Mouse (Mus musculus): ENCODE data around the gene Tmem39b. TPM values are rescaled to one million over a fixed set of nuclear protein-coding genes. Genes with fewer than 3 reads are reported as not detected.
A peak's percentile ranks its signal among the peaks of the same experiment; 100 is the strongest.

The Tmem39b gene
- polyA plus RNA-seq, 1 experiment: 51.4 TPM

DNA sequence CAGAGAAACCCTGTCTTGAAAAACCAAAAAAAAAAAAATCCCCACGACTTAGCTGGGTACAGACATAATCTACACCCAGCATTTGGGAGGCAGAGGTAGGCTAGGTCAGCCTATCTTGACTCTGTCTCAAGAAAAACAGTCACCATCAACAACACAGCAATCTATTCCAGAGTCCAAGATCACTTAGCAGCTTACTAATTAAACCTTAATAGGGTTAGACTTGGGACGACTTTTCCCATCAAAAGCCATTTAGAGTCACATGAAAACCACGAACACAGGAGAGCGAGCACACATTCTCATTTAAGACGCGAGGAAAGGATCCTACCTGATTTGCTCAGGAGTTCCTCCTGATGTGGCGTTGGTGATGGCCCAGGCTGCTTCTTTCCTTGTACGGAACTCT, 46.3 kb downstream of the Tmem39b start:
- TF ChIP-seq FLI1 (IDR thresholded peaks at IDR 0.05; ENCODE audit: low read length): no peak
- TF ChIP-seq GATA1 (IDR thresholded peaks at IDR 0.05; ENCODE audit: borderline replicate concordance, low read length): no peak
- Histone ChIP-seq H3K36me3 (replicated peaks; ENCODE audit: low read length) (peaks cover 97% of the 10 kb centered on the region), H3K9me3 (no peaks in the 10 kb centered on the region), H3K4me1 (peaks cover 22% of the 10 kb centered on the region), H3K4me3 (replicated peaks) (no peak overlapping the region), H3K27me3 (replicated peaks) (no peaks in the 10 kb centered on the region)

DNA sequence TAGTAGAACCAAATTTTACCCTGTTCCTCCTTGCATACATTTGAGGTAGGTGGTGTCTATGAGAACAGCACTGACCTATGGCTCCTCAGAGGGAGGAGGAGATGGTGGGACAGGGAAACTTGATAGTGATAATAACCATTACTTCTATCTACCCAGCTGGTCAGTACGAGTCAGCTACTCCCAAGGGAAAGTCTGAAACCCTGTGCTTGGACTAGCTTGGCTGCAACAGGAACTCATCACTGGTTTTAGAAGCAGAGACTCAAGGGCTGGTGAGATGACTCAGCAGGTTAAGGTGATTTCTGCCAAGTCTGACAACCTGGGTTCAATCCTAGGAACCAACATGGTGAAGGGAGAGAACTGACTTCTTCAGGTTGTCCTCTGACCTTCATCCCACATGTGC, 48.0 kb downstream of the Tmem39b start:
- H3K4me1 ChIP-seq: peaks cover 27% of the 10 kb centered on the region
- H3K9me3 ChIP-seq: no peaks in the 10 kb centered on the region
- no peak for TF ChIP-seq FLI1 (IDR thresholded peaks at IDR 0.05; ENCODE audit: low read length)
- H3K4me3 ChIP-seq (replicated peaks): no peak overlapping the region
- no peaks in the 10 kb centered on the region for H3K27me3 ChIP-seq (replicated peaks)
- peaks cover 97% of the 10 kb centered on the region for H3K36me3 ChIP-seq (replicated peaks; ENCODE audit: low read length)

DNA sequence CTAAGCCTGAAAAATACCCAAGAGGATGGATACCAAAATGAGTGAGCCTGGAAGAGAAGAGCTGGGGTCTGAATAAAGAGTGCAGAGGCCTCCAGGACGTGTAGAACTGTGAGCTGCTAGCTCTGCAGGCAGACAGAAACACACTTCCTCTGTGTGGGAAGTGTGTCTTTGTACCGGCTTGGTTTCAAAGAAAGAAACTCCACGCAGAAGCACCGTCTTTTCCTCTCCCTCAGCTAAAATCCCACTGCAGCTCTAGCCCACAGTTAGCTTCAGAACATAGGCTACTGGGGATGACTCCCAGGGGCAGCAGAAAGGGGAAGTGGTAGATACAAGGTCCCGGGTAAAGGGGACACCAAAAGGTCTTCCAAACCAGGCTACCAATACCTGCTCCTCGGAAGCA, 51.4 kb downstream of the Tmem39b start:
- no peak overlapping the region for H3K4me3 ChIP-seq (replicated peaks)
- H3K4me1 ChIP-seq: peaks cover 26% of the 10 kb centered on the region
- TF ChIP-seq FLI1 (IDR thresholded peaks at IDR 0.05; ENCODE audit: low read length) (no peak), GATA1 (IDR thresholded peaks at IDR 0.05; ENCODE audit: borderline replicate concordance, low read length) (no peak)
- peaks cover 72% of the 10 kb centered on the region for H3K36me3 ChIP-seq (replicated peaks; ENCODE audit: low read length)
- no peaks in the 10 kb centered on the region for H3K27me3 ChIP-seq (replicated peaks)
- H3K9me3 ChIP-seq: no peaks in the 10 kb centered on the region

DNA sequence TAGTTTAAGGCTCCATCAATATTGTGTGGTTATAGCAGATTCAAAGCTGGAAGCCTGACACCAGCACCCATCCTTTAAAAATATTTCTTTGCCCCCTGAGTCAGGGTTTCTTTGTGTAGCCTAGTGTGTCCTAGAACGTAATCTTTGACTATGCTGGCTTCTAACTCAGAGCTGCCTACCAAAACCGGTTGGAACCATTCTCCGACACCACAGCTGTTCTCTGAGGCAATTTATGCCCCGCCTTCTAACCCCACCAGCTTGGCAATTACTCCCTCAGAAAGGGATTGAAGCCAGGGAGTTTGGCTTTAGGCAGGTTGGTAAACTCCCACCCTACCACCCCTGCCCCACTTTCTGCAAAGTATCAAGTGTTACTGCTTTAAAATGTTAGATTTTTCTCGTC, 54.9 kb downstream of the Tmem39b start:
- H3K4me1 ChIP-seq: peaks cover 48% of the 10 kb centered on the region
- TF ChIP-seq FLI1 (IDR thresholded peaks at IDR 0.05; ENCODE audit: low read length): no peak
- TF ChIP-seq GATA1 (IDR thresholded peaks at IDR 0.05; ENCODE audit: borderline replicate concordance, low read length): no peak
- H3K9me3 ChIP-seq: no peaks in the 10 kb centered on the region
- H3K4me3 ChIP-seq (replicated peaks): peak overlapping the region; percentile 95
- no peaks in the 10 kb centered on the region for H3K27me3 ChIP-seq (replicated peaks)
- peaks cover 62% of the 10 kb centered on the region for H3K36me3 ChIP-seq (replicated peaks; ENCODE audit: low read length)

DNA sequence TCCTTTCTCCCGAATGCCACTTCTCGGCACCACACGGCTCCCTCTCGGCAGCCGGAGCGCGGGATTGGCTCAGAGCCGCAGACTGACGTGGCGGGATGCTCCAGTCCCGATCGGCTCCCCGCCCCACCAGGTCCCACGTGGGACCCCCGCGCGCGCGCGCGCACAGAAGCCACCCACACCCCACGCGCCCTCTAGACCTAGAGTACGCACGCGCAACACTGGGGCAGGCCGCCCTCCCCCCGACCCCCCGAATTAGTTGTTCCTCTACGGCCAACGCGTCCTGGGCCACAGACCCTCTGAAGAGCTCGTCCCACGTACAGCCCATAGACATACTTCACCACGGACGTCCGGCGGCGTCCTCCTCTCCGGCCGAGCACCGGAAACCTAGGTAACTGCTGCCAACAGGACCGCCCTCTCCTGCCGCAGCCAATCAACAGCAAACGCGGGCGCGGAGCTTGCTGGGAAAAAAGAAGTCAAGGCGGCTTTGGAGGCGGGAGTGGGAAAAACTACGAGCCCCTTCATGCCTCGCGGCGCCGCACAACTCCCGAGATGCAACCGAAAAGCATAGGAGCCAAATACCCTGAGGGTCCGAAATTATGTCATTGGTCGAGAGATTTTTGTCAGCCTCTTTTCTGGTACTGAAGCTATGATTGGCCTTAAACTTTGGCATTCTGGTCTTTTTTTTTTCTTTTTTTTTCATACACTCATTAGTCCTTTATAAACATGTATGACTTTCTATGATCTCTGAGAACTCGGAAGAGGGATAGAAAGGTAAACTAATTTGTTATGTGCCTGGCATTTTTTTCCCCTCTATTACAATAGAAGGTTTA, 55.8 kb downstream of the Tmem39b start, which contains the start of gene Txlna:
TSS of gene Txlna (minus strand) at position 428 of the 830 bp plus-strand sequence.
- Histone ChIP-seq H3K4me1 (peaks cover 46% of the 10 kb centered on the region), H3K4me3 (replicated peaks) (peak within 1 kb of the TSS; percentile 95), H3K27me3 (replicated peaks) (no peaks in the 10 kb centered on the region), H3K9me3 (no peaks in the 10 kb centered on the region), H3K36me3 (replicated peaks; ENCODE audit: low read length) (peaks cover 62% of the 10 kb centered on the region)
- TF ChIP-seq FLI1 (IDR thresholded peaks at IDR 0.05; ENCODE audit: low read length) (no peak), GATA1 (IDR thresholded peaks at IDR 0.05; ENCODE audit: borderline replicate concordance, low read length) (no peak)

DNA sequence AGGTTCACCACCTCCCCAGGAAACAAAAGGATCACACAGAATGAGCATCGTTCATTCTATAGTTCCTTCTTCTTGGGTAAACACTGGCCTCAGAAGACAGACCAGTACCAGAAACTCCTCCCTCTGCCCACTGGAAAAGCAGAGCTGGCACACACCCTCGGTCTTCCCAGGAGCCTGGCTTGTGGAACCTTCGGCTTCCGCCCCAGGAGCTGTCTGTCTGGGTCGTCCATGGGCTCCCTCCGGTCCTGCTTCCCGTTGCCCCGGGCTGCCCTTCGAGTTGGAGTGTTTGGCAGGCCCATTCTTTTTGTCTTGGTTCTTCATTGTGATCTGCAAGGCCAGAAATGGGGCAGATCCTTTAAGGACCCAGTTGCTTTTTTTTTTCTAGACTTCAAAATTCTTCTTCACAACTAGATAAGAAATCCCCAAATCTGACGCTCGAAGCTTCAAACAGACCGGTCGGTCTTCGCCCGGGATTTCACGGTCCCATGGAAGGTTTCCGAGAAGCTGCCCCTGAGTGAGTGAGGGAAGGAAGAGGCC, 56.5 kb downstream of the Tmem39b start:
- Histone ChIP-seq H3K4me3 (replicated peaks) (peak overlapping the region; percentile 95), H3K36me3 (replicated peaks; ENCODE audit: low read length) (peaks cover 61% of the 10 kb centered on the region), H3K4me1 (peaks cover 39% of the 10 kb centered on the region), H3K9me3 (no peaks in the 10 kb centered on the region), H3K27me3 (replicated peaks) (no peaks in the 10 kb centered on the region)
- TF ChIP-seq FLI1 (IDR thresholded peaks at IDR 0.05; ENCODE audit: low read length) (no peak), GATA1 (IDR thresholded peaks at IDR 0.05; ENCODE audit: borderline replicate concordance, low read length) (no peak)

DNA sequence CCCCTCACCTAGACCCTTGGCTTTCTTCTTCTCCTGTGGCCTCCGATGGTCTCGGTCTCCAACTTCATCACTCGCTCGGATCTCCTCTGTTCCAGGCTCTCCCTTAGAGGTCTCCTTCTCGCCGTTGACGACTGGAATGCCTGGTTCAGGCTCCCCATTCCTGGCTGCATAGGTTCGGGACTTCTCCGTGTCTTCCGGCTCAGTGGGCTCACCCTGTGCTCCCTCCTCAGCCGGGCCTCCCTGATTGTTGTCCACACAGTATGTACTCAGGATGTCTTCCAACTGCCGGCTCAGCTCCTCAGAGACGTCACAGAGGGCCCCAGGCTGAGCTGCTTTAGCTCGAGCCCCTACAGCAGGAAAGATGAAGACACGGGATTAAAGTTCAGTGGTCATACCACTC, 57.4 kb downstream of the Tmem39b start:
- H3K36me3 ChIP-seq (replicated peaks; ENCODE audit: low read length): peaks cover 61% of the 10 kb centered on the region
- no peaks in the 10 kb centered on the region for H3K9me3 ChIP-seq
- H3K27me3 ChIP-seq (replicated peaks): no peaks in the 10 kb centered on the region
- H3K4me1 ChIP-seq: peaks cover 39% of the 10 kb centered on the region
- H3K4me3 ChIP-seq (replicated peaks): peak overlapping the region; percentile 95
- TF ChIP-seq FLI1 (IDR thresholded peaks at IDR 0.05; ENCODE audit: low read length) (no peak), GATA1 (IDR thresholded peaks at IDR 0.05; ENCODE audit: borderline replicate concordance, low read length) (no peak)

DNA sequence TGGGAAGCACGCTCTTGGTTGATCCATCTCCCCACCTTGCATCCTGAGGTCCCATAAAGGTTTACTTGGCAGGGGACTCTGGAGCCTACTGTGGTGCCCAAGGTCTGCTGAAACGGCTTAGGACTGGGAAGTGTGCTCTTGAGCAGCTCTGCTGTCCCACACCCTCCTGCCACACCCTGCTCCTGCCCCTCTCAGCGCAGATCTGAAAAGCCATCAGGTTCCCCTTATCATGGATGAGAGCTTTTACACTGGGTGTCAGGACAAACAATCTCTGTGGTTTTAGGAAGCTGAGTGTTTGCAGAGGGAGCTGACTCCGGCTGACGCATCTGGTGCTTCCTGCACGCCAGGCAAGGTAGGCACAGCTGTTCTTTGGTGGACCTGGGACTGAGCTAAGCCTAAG, 62.8 kb downstream of the Tmem39b start:
- Histone ChIP-seq H3K27me3 (replicated peaks) (no peaks in the 10 kb centered on the region), H3K4me1 (peaks cover 42% of the 10 kb centered on the region), H3K36me3 (replicated peaks; ENCODE audit: low read length) (peaks cover 94% of the 10 kb centered on the region), H3K9me3 (no peaks in the 10 kb centered on the region), H3K4me3 (replicated peaks) (no peak overlapping the region)
- TF ChIP-seq GATA1 (IDR thresholded peaks at IDR 0.05; ENCODE audit: borderline replicate concordance, low read length) (no peak), FLI1 (IDR thresholded peaks at IDR 0.05; ENCODE audit: low read length) (no peak)

DNA sequence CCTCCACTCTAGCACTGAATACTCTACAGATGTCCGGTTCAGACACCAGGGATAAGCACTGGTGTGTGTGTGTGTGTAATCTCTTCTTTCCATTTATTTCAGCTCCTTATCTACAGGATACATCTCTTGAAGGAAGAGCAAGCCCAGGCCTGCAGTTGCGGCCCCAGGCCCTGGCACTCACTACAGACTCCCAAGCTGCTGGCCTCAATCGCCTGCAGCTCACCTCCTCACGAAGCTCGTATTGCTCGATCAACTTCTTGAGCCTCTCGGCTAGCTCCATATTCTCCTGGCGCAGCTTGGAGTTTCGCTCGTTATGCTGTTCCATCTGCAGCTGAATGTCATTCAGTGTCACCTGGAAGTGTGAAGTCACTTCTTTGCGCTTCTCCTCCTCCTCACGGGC, 64.8 kb downstream of the Tmem39b start:
- peaks cover 30% of the 10 kb centered on the region for H3K4me1 ChIP-seq
- TF ChIP-seq GATA1 (IDR thresholded peaks at IDR 0.05; ENCODE audit: borderline replicate concordance, low read length) (no peak), FLI1 (IDR thresholded peaks at IDR 0.05; ENCODE audit: low read length) (no peak)
- no peaks in the 10 kb centered on the region for H3K27me3 ChIP-seq (replicated peaks)
- H3K4me3 ChIP-seq (replicated peaks): no peak overlapping the region
- no peaks in the 10 kb centered on the region for H3K9me3 ChIP-seq
- peaks cover 97% of the 10 kb centered on the region for H3K36me3 ChIP-seq (replicated peaks; ENCODE audit: low read length)

DNA sequence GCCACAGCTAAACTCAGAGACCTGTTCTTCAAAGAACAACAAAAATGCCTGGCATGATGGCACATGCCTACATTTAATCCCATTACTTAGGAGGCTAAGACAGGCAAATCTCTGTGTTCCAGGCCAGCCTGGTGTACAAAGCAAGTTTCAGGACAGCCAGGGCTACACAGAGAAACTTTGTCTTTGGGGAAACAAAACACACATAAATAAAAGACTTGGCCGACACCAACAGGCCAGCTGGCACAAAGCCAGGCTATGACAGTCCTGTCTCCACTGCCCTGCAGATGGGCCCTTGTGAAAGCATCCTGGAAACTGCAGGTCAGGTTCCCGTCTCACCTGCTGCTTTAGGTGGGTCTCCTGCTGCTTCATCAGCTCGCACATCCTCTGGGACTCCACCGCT, 65.7 kb downstream of the Tmem39b start:
- no peaks in the 10 kb centered on the region for H3K27me3 ChIP-seq (replicated peaks)
- H3K4me3 ChIP-seq (replicated peaks): no peak overlapping the region
- TF ChIP-seq GATA1 (IDR thresholded peaks at IDR 0.05; ENCODE audit: borderline replicate concordance, low read length) (no peak), FLI1 (IDR thresholded peaks at IDR 0.05; ENCODE audit: low read length) (no peak)
- peaks cover 97% of the 10 kb centered on the region for H3K36me3 ChIP-seq (replicated peaks; ENCODE audit: low read length)
- H3K9me3 ChIP-seq: no peaks in the 10 kb centered on the region
- peaks cover 38% of the 10 kb centered on the region for H3K4me1 ChIP-seq

Other genes starting within 250 kb of the Tmem39b start
- gene Bsdc1, start 235.3 kb downstream of the Tmem39b start, polyA plus RNA-seq (2012; ENCODE audit: insufficient read depth, low replicate concordance): 19.2 and 43.3 TPM in 2 replicates
- gene Tssk3, start 205.8 kb downstream of the Tmem39b start, polyA plus RNA-seq (2012; ENCODE audit: insufficient read depth, low replicate concordance): not detected in 2 replicates
- gene Fam229a, start 205.6 kb downstream of the Tmem39b start, polyA plus RNA-seq (2012; ENCODE audit: insufficient read depth, low replicate concordance): 2.1 TPM in 1 of 2 replicates, not detected in the other
- 5.0 and 61.7 TPM in 2 replicates for gene Marcksl1, start 183.3 kb downstream of the Tmem39b start, polyA plus RNA-seq (2012; ENCODE audit: insufficient read depth, low replicate concordance)
- gene Hdac1, start 154.1 kb downstream of the Tmem39b start, polyA plus RNA-seq (2012; ENCODE audit: insufficient read depth, low replicate concordance): 6.0 and 38.0 TPM in 2 replicates
- gene Lck, start 123.2 kb downstream of the Tmem39b start, polyA plus RNA-seq (2012; ENCODE audit: insufficient read depth, low replicate concordance): 1.7 TPM in 1 of 2 replicates, not detected in the other
- not detected in 2 replicates for gene Fam167b, start 118.3 kb downstream of the Tmem39b start, polyA plus RNA-seq (2012; ENCODE audit: insufficient read depth, low replicate concordance)
- gene Eif3i, start 96.2 kb downstream of the Tmem39b start, polyA plus RNA-seq (2012; ENCODE audit: insufficient read depth, low replicate concordance): 54.3 and 121 TPM in 2 replicates
- gene Tmem234, start 96.2 kb downstream of the Tmem39b start, polyA plus RNA-seq (2012; ENCODE audit: insufficient read depth, low replicate concordance): 305 and 342 TPM in 2 replicates
- gene Dcdc2b, start 82.6 kb downstream of the Tmem39b start, polyA plus RNA-seq (2012; ENCODE audit: insufficient read depth, low replicate concordance): 0.46 TPM in 1 of 2 replicates, not detected in the other
- 9.7 TPM in 1 of 2 replicates, not detected in the other for gene Iqcc, start 77.7 kb downstream of the Tmem39b start, polyA plus RNA-seq (2012; ENCODE audit: insufficient read depth, low replicate concordance)
- gene Ccdc28b, start 72.9 kb downstream of the Tmem39b start, polyA plus RNA-seq (2012; ENCODE audit: insufficient read depth, low replicate concordance): 32.9 and 39.7 TPM in 2 replicates
- 17.9 and 24.0 TPM in 2 replicates for gene Txlna, start 55.8 kb downstream of the Tmem39b start, polyA plus RNA-seq (2012; ENCODE audit: insufficient read depth, low replicate concordance)
- 6.8 and 9.0 TPM in 2 replicates for gene Kpna6, start 24.1 kb downstream of the Tmem39b start, polyA plus RNA-seq (2012; ENCODE audit: insufficient read depth, low replicate concordance)
- 67.0 and 99.6 TPM in 2 replicates for gene Khdrbs1, start 45.5 kb upstream of the Tmem39b start, polyA plus RNA-seq (2012; ENCODE audit: insufficient read depth, low replicate concordance)
- 14.5 and 30.1 TPM in 2 replicates for gene Ptp4a2, start 114.4 kb upstream of the Tmem39b start, polyA plus RNA-seq (2012; ENCODE audit: insufficient read depth, low replicate concordance)
- 0.43 TPM in 1 of 2 replicates, not detected in the other for gene Spocd1, start 232.4 kb upstream of the Tmem39b start, polyA plus RNA-seq (2012; ENCODE audit: insufficient read depth, low replicate concordance)

Data from megakaryocyte, embryonic 14.5 days (primary cell).